Mouse (Mus musculus): ENCODE data around the gene E2f3.

DNA sequence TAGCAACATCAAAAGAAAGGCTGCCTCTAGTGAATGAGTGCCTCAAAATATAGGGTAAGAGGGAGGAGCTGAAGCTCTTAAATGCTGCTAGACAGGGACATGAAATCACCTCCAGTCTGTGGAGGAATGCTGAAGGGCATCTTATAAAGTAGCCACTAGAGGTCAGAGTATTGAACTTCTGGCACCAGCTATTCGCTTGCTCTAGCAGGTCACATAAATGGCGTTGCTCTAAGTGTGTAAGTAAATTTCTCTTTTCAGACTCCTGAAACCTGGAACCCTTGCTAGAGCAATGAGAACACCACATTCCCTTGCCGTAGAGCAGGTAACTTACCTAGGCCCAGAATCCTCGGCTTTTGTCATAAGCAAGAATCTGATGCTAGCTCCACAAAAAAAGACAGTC, 128.4 kb downstream of the E2f3 start:
- TF ChIP-seq CTCF (IDR thresholded peaks at IDR 0.05; ENCODE audit: low read depth, low read length) (peak; percentile 40; the same call in 1 of the 2 replicates), GATA1 (IDR thresholded peaks at IDR 0.05; ENCODE audit: borderline replicate concordance, low read length) (no peak), TAL1 (conservative IDR thresholded peaks at IDR 0.05; ENCODE audit: low read depth, low read length) (no peak), GATA2 (IDR thresholded peaks at IDR 0.05; ENCODE audit: borderline replicate concordance, low read depth, low read length) (no peak)
